Mouse (Mus musculus) embryonic facial prominence, embryonic 15.5 days (tissue): Measurements from ENCODE around the gene Pphln1. TPM values are rescaled to one million over a fixed set of nuclear protein-coding genes. Genes with fewer than 3 reads are reported as not detected.

Experiments used
- ATAC-seq: fragments of 200-750 bp; cut with Nextera tagmentation; 2 replicates; pipeline ENCODE4 v1.8.0; 2017; ENCODE audit warnings: low read depth, moderate TSS enrichment; ENCODE audit not compliant: insufficient number of reproducible peaks, low FRiP score, low TSS enrichment
- H3K27ac ChIP-seq: fragments of 300-500 bp; sonication (generic); replicated peaks from 2 replicates; pipeline ENCODE4 v1.5.1; 2015; ENCODE audit warnings: mild to moderate bottlenecking, inconsistent platforms
- H3K27me3 ChIP-seq: fragments of 300-500 bp; sonication (generic); 2 replicates; pipeline ENCODE4 v1.6.1; 2015; ENCODE audit warnings: inconsistent platforms
- H3K36me3 ChIP-seq: fragments of 300-500 bp; sonication (generic); 2 replicates; pipeline ENCODE4 v1.6.1; 2015; ENCODE audit warnings: mild to moderate bottlenecking, inconsistent platforms
- H3K4me1 ChIP-seq: fragments of 300-500 bp; sonication (generic); 2 replicates; pipeline ENCODE4 v1.6.1; 2015; ENCODE audit warnings: inconsistent platforms
- H3K4me2 ChIP-seq: fragments of 300-500 bp; sonication (generic); replicated peaks from 2 replicates; pipeline ENCODE4 v1.6.1; 2015; ENCODE audit warnings: mild to moderate bottlenecking, inconsistent platforms
- H3K4me3 ChIP-seq: fragments of 300-500 bp; sonication (generic); replicated peaks from 2 replicates; pipeline ENCODE4 v1.5.1; 2015; ENCODE audit warnings: mild to moderate bottlenecking, inconsistent platforms
- H3K9ac ChIP-seq: fragments of 300-500 bp; sonication (generic); 2 replicates; pipeline ENCODE4 v1.6.1; 2015; ENCODE audit warnings: inconsistent platforms
- H3K9me3 ChIP-seq: fragments of 300-500 bp; sonication (generic); replicated peaks from 2 replicates; pipeline ENCODE4 v1.6.1; 2016; ENCODE audit warnings: inconsistent platforms
- whole genome bisulfite sequencing: fragments of 180-500 bp; shearing (Covaris S2); methylation state at CpG from one replicate; pipeline ENCODE4 v1.1.7; 2015; 5-methylcytosine and 5-hydroxymethylcytosine counted together
- polyA plus RNA-seq: library from polyadenylated mRNA; unstranded; fragments of >200 nt; fragmentation: Nextera tagmentation; extraction: Ambion mirVana; gene quantifications from 2 replicates; pipeline ENCODE4 v1.2.1, GENCODE M21; 2015

Gene Pphln1
- polyA plus RNA-seq, 1 experiment from 2014 or later: 50.0 TPM

DNA sequence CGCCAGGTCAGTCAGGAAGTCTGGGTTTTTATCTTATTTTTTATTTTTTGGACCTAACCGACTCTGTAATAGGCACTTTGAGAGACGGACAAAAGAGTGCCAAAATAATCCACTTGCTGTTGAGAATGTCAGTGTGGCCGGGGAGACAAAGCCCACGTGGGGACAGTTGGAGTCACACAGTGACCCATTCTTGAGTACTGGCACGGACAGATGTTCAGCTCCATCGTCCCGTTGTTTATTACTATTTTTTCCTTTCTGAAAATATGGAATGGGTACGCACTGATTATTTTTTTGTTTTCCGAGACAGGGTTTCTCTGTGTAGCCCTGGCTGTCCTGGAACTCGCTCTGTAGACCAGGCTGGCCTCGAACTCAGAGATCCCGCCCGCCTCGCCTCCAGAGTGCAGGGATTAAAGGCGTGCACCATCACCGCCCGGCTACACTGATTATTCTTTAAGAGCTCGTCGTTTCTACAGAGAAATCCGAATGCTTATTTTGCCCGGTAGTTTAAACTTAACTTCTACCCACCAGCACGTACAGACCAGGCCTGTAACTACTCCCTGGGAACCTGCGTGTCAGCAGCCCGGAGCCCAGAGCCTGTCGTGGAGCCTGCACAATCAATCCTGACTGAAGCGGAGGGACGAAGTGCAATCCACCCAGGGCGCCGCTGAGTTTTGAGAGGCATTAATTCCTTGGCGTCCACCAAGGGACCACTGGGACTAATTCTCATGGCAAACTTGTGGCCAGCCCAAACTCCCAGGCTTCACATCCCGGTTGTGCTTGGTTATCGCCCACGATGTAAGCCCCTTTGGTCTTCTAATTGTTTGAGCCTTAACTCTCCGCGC, 770 bp downstream of the Pphln1 start:
- Histone ChIP-seq H3K27me3 (no peaks in the 10 kb centered on the region), H3K9ac (peak overlapping the region; percentile 75), H3K36me3 (peaks cover 10% of the 10 kb centered on the region), H3K4me2 (peak overlapping the region; percentile 70), H3K4me3 (peak overlapping the region; percentile 92), H3K4me1 (peaks cover 26% of the 10 kb centered on the region), H3K9me3 (no peaks in the 10 kb centered on the region), H3K27ac (peak overlapping the region; percentile 83)
- ATAC-seq: peak; percentile 35; the same call in 1 of the 2 replicates
- WGBS: 1% methylated on average over 36 of the region's 36 CpGs

DNA sequence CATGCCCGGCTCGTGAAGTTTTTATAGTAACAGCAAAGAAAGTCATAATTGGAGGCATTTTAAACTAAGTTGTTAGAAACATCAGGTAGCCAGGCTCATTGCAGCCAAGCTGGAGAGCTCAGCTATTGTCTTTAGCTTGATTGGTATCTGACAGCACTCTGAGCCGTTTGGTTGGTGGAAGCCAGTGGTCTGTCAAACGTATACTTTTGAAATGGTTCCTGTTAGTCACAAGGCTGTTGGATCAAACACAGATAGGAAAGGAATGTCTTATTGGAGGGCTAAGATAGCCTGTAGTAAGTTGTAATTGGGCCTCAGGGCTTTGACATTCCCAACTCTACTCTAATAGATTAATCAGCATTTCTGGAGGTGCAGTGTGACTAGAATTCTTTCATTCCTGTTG, 3.3 kb downstream of the Pphln1 start:
- H3K9me3 ChIP-seq: no peaks in the 10 kb centered on the region
- WGBS: 70% methylated on average over 4 of the region's 4 CpGs
- H3K27ac ChIP-seq: no peak overlapping the region
- 0 out of 2 replicates have a peak, but pooled peaks cover 2% of the 10 kb centered on the region for H3K36me3 ChIP-seq
- ATAC-seq: no peak
- H3K4me1 ChIP-seq: peaks cover 25% of the 10 kb centered on the region
- no peak overlapping the region for H3K9ac ChIP-seq
- no peak overlapping the region for H3K4me3 ChIP-seq
- no peak overlapping the region for H3K4me2 ChIP-seq
- no peaks in the 10 kb centered on the region for H3K27me3 ChIP-seq

DNA sequence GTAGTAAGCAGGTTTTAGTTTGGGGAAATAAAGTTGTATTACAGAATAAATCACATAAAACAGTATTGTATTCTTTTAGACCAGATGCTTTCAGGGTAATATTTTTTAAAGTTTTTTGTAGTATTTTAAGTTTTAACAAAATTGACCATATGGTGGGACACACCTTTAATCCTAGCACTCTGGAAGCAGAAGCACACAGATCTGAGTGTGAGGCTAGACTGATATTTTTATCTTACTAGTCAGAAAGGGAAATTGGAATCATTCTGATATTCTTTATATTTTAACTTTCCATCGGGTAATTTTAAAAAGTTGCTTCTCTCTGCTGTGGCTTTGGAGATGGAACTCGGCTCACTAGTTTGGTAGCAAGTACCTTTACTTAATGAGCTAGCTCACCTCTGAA, 4.6 kb downstream of the Pphln1 start:
- Histone ChIP-seq H3K27me3 (no peaks in the 10 kb centered on the region), H3K4me1 (peaks cover 16% of the 10 kb centered on the region), H3K4me2 (no peak overlapping the region), H3K9ac (no peak overlapping the region), H3K9me3 (no peaks in the 10 kb centered on the region), H3K36me3 (0 out of 2 replicates have a peak, but pooled peaks cover 4% of the 10 kb centered on the region), H3K4me3 (no peak overlapping the region), H3K27ac (no peak overlapping the region)
- ATAC-seq: no peak
- WGBS: 93% methylated on average over 2 of the region's 2 CpGs

DNA sequence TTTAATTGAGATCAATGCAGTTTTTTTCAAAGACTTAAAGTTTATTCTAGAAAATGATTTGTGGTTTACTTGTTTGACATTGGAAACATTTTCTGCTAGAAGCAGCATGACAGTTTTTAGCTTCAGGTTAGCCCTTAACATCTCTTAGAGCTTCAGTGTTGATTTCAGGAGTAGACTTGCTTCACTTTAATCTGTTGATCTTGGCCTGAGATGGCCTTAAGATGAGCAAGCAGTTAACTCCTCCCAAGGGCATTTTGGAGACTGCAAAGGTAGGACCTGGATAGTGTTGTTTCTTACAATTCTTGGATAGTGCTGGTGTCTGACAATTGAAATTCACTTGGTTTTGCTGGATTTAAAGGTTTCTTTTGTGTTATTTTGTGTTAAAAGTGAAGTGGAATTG, 6.7 kb downstream of the Pphln1 start:
- Histone ChIP-seq H3K9me3 (no peaks in the 10 kb centered on the region), H3K27ac (no peak overlapping the region), H3K4me3 (no peak overlapping the region), H3K4me1 (peaks cover 6% of the 10 kb centered on the region), H3K4me2 (no peak overlapping the region), H3K9ac (no peak overlapping the region), H3K36me3 (peaks cover 4% of the 10 kb centered on the region; the same call in 1 of the 2 replicates), H3K27me3 (no peaks in the 10 kb centered on the region)
- ATAC-seq: no peak

DNA sequence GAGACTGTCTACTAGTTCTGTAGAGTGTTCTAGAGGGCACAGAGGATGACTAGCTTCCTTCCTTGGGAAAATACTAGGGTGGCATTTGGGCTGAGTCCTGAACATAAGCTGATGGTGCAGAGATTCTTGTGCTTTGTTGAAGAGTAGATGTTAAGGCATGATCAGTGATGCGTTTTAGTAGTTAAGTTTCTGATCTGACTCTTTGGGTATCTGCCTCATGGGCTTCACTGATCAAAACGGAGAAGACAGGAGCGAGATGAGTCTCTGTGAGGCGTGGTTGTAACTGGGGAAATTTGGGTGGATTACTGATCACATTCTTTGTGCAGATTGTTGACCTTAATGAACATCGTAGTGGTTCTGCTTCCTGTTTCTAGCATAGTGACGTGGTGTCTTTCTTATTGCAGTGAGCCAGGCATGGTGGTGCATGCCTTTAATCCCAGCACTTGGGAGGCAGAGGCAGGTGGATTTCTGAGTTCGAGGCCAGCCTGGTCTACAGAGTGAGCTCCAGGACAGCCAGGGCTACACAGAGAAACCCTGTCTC, 7.4 kb downstream of the Pphln1 start:
- Histone ChIP-seq H3K9me3 (no peaks in the 10 kb centered on the region), H3K27me3 (no peaks in the 10 kb centered on the region), H3K36me3 (peaks cover 4% of the 10 kb centered on the region; the same call in 1 of the 2 replicates), H3K4me3 (no peak overlapping the region), H3K27ac (no peak overlapping the region), H3K4me2 (no peak overlapping the region), H3K9ac (no peak overlapping the region), H3K4me1 (0 out of 2 replicates have a peak, but pooled peaks cover 4% of the 10 kb centered on the region)
- ATAC-seq: no peak
- WGBS: 92% methylated on average over 7 of the region's 7 CpGs

DNA sequence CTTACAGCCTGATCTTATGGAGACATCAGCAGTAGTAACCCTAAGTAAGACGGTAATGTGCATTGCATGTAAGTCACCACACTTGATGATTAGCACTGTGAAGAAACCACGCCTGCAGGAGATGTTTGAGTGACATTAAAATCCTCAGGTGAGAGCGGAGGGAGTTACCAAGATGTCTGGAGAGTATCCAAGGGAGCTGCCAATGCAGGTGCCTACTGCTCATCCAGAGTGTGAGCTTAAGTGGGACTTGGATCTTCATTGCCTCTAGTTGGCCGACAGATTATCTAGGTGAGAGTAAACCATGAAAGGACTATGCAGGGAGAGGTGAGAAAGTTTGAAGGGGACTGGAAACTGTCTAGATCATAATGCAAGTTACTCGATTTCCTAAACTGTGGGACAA, 8.3 kb downstream of the Pphln1 start:
- no peak overlapping the region for H3K4me3 ChIP-seq
- no peak overlapping the region for H3K27ac ChIP-seq
- H3K9me3 ChIP-seq: no peaks in the 10 kb centered on the region
- no peak for ATAC-seq
- no peak overlapping the region for H3K4me2 ChIP-seq
- H3K36me3 ChIP-seq: peaks cover 10% of the 10 kb centered on the region; the same call in 1 of the 2 replicates
- H3K9ac ChIP-seq: no peak overlapping the region
- no peaks in the 10 kb centered on the region for H3K27me3 ChIP-seq
- 0 out of 2 replicates have a peak, but pooled peaks cover 3% of the 10 kb centered on the region for H3K4me1 ChIP-seq
- WGBS: 85% methylated on average over 5 of the region's 5 CpGs

DNA sequence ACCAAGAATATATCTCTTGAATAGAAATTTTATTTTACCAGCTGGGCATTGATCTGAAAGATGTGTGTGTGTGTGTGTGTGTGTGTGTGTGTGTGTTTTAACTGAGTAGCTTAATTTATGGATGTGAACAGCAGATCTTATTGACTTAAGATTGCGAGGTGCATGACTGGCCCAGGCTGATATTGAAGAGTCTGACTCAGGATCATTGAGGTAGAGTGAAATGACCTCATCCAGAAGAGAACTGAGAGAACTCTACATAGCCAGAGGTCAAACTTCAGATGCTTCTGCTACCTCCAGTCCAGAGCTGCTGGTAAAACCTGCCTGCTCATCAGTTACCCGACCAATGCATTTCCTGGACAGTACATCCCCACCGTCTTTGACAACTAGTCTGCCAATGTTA, 14.3 kb downstream of the Pphln1 start:
- peaks cover 24% of the 10 kb centered on the region for H3K36me3 ChIP-seq
- no peak for ATAC-seq
- no peak overlapping the region for H3K4me3 ChIP-seq
- no peaks in the 10 kb centered on the region for H3K27me3 ChIP-seq
- 96% methylated on average over 3 of the region's 3 CpGs for WGBS
- H3K9ac ChIP-seq: no peak overlapping the region
- no peak overlapping the region for H3K27ac ChIP-seq
- H3K9me3 ChIP-seq: no peaks in the 10 kb centered on the region
- H3K4me2 ChIP-seq: no peak overlapping the region
- no peaks in the 10 kb centered on the region for H3K4me1 ChIP-seq

DNA sequence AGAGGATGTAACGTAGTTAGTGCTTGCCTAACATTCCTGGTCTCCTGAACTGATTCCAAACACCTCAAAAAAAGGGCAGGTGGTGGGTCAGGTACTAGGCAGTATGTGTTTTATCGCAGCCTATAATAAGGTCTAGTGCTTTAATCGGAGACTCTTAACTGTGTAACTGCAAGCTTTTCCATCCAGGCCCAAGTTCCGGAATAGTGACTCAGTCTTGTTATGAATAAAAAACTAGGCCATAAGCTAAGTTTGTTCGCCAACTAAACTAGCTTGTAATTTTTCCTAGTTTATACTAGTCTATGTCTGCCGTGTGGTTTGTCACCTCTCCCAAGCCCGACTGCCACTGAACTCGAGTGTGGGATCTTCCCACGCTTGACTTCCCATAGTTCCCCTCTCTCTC, 16.3 kb downstream of the Pphln1 start:
- Histone ChIP-seq H3K36me3 (peaks cover 24% of the 10 kb centered on the region), H3K9me3 (no peaks in the 10 kb centered on the region), H3K27ac (no peak overlapping the region), H3K9ac (no peak overlapping the region), H3K27me3 (no peaks in the 10 kb centered on the region), H3K4me1 (no peaks in the 10 kb centered on the region), H3K4me2 (no peak overlapping the region), H3K4me3 (no peak overlapping the region)
- 93% methylated on average over 9 of the region's 9 CpGs for WGBS
- no peak for ATAC-seq

DNA sequence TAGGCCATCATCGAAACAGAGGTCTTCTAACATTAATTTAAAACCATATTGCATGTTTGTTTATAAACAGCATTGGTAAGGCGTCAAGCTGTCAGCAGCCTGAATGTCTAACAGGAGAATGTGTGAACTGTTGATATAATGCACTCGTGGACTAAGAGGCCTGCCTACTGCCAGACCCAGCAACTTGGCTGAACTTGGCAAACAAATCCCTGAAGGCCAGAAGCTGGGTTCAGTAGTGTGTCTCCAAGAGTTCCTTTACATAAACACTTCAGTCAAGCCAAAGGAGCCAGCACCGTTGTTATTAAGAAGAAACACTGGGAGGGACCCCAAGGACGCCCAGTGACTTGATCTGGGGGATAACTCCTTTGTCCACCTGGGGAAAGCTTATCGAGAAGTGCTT, 18.1 kb downstream of the Pphln1 start:
- WGBS: 82% methylated on average over 6 of the region's 6 CpGs
- ATAC-seq: no peak
- Histone ChIP-seq H3K9ac (no peak overlapping the region), H3K27me3 (no peaks in the 10 kb centered on the region), H3K36me3 (peaks cover 29% of the 10 kb centered on the region), H3K27ac (no peak overlapping the region), H3K4me3 (no peak overlapping the region), H3K4me1 (no peaks in the 10 kb centered on the region), H3K9me3 (no peaks in the 10 kb centered on the region), H3K4me2 (no peak overlapping the region)

DNA sequence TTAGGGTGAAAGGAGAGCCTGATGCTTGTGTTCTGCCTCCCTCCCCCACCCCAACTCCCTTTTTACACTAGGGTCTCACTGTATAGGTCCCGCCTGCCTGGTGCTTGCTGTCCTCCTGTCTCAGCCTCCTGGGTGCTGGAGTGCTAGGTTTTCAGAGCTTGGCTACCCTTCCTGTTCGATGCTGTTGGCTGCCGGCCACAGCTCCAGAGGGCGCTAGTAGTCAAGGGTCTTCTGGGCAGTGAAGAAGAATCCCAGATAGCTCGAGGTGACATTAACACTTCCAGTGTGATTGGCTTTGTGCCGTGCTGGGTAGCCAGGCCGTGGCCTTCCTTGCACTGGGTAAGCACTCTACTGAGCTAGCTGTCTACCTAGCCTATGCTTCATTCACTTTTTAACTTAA, 22.4 kb downstream of the Pphln1 start:
- WGBS: 88% methylated on average over 7 of the region's 7 CpGs
- H3K4me2 ChIP-seq: no peak overlapping the region
- no peak overlapping the region for H3K9ac ChIP-seq
- no peak overlapping the region for H3K4me3 ChIP-seq
- no peak overlapping the region for H3K27ac ChIP-seq
- no peaks in the 10 kb centered on the region for H3K4me1 ChIP-seq
- no peak for ATAC-seq
- no peaks in the 10 kb centered on the region for H3K27me3 ChIP-seq
- H3K9me3 ChIP-seq: no peaks in the 10 kb centered on the region
- peaks cover 28% of the 10 kb centered on the region for H3K36me3 ChIP-seq

DNA sequence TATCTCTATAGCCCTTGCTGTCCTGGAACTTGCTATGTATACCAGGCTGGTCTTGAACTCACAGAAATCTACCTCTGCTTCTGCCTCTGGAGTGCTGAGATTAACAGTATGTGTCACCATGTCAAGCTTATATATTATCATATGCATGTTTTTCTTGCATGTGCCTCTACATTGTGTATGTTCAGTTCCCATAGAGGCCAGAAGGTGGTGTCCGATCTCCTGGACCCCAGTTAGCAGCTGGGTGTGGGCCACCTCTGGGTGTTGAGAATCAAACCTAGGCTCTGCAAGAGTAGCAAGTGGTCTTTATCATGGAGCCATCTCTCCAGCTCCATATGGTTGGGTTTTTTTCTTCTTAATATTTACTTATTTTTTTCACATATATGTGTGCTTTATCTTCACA, 24.4 kb downstream of the Pphln1 start:
- WGBS: 94% methylated on average over 1 of the region's 1 CpGs
- Histone ChIP-seq H3K27ac (no peak overlapping the region), H3K9me3 (no peaks in the 10 kb centered on the region), H3K36me3 (peaks cover 28% of the 10 kb centered on the region), H3K9ac (no peak overlapping the region), H3K4me2 (no peak overlapping the region), H3K27me3 (no peaks in the 10 kb centered on the region), H3K4me3 (no peak overlapping the region), H3K4me1 (no peaks in the 10 kb centered on the region)
- no peak for ATAC-seq
